Mouse (Mus musculus) kidney, adult 2 months (tissue): ENCODE data around the gene Fsip1.

ENCODE experiments used
- CTCF ChIP-seq: fragments of 200-500 bp; conservative IDR thresholded peaks from 2 replicates; pipeline ENCODE4 v1.5.1; 2011; ENCODE audit warnings: low read depth, mild to moderate bottlenecking, control low read depth, low read length, moderate library complexity, mixed read lengths; ENCODE audit not compliant: insufficient read depth, insufficient read length
- POLR2A ChIP-seq: fragments of 200-500 bp; IDR thresholded peaks from one replicate; pipeline ENCODE4 v1.6.1; 2011; ENCODE audit warnings: low read depth, low read length, control low read depth

GRCm38 (mm10) chr2:118204646-118205045, 52.1 kb downstream of the Fsip1 start:
- no peak for TF ChIP-seq CTCF
- no peak for TF ChIP-seq POLR2A
